Mouse (Mus musculus) liver, postnatal 0 days (tissue): Measurements from ENCODE around the gene Ccnl1. TPM values are rescaled to one million over a fixed set of nuclear protein-coding genes. Genes with fewer than 3 reads are reported as not detected.
A peak's percentile ranks its signal among the peaks of the same experiment; 100 is the strongest.

Source experiments
- ATAC-seq: fragments of 200-750 bp; cut with Nextera tagmentation; 2 replicates; pipeline ENCODE4 v1.8.0; 2017; ENCODE audit warnings: mild to moderate bottlenecking, moderate library complexity
- DNase-seq: peaks from one replicate; pipeline ENCODE4 v3.0.0-alpha.2; 2016
- H3K27ac ChIP-seq: fragments of 300-500 bp; sonication (generic); 2 replicates; pipeline ENCODE4 v1.5.1; 2014; ENCODE audit warnings: antibody characterized with exemption, moderate library complexity, mild to moderate bottlenecking, low read depth
- H3K27me3 ChIP-seq: fragments of 300-500 bp; sonication (generic); 2 replicates; pipeline ENCODE4 v1.6.1; 2014; ENCODE audit warnings: low read length, control low read depth, mixed read lengths; ENCODE audit not compliant: insufficient read depth
- H3K36me3 ChIP-seq: fragments of 300-500 bp; sonication (generic); replicated peaks from 2 replicates; pipeline ENCODE4 v1.6.1; 2014; ENCODE audit warnings: mild to moderate bottlenecking, control low read depth, low read length, moderate library complexity, mixed read lengths; ENCODE audit not compliant: insufficient read depth
- H3K4me1 ChIP-seq: fragments of 300-500 bp; sonication (generic); 2 replicates; pipeline ENCODE4 v1.6.1; 2014; ENCODE audit warnings: antibody characterized with exemption, mild to moderate bottlenecking, control low read depth; ENCODE audit not compliant: insufficient read depth
- H3K4me2 ChIP-seq: fragments of 300-500 bp; sonication (generic); 2 replicates; pipeline ENCODE4 v1.6.1; 2014; ENCODE audit warnings: low read depth, mild to moderate bottlenecking, low read length, moderate library complexity, mixed read lengths
- H3K4me3 ChIP-seq: fragments of 300-500 bp; sonication (generic); 2 replicates; pipeline ENCODE4 v1.5.1; 2014; ENCODE audit warnings: low read depth, low read length
- H3K9ac ChIP-seq: fragments of 300-500 bp; sonication (generic); replicated peaks from 2 replicates; pipeline ENCODE4 v1.6.1; 2014; ENCODE audit warnings: mild to moderate bottlenecking, moderate library complexity
- H3K9me3 ChIP-seq: fragments of 300-500 bp; sonication (generic); 2 replicates; pipeline ENCODE4 v1.6.1; 2016; ENCODE audit warnings: mild to moderate bottlenecking, control low read depth, low read length, mixed read lengths
- CTCF ChIP-seq: sonication (generic); IDR thresholded peaks from 2 replicates; pipeline ENCODE4 v1.5.1; 2016; ENCODE audit warnings: antibody characterized with exemption, low read depth
- EP300 ChIP-seq: IDR thresholded peaks from 2 replicates; pipeline ENCODE4 v1.6.1; 2016; ENCODE audit warnings: antibody characterized with exemption, low read depth, mild to moderate bottlenecking
- whole genome bisulfite sequencing: fragments of 180-500 bp; shearing (Covaris S2); extraction: QIAGEN DNeasy Blood & Tissue Kit; methylation state at CpG from one replicate; pipeline ENCODE4 v1.1.7; 2014; ENCODE audit not compliant: insufficient replicate concordance; 5-methylcytosine and 5-hydroxymethylcytosine counted together
- polyA plus RNA-seq: library from polyadenylated mRNA; unstranded; fragments of >200 nt; fragmentation: Nextera tagmentation; extraction: Ambion mirVana; gene quantifications from 2 replicates; pipeline ENCODE4 v1.2.1, GENCODE M21; 2015

Ccnl1 gene
- polyA plus RNA-seq, 1 experiment from 2014 or later, result 38.1 TPM

DNA sequence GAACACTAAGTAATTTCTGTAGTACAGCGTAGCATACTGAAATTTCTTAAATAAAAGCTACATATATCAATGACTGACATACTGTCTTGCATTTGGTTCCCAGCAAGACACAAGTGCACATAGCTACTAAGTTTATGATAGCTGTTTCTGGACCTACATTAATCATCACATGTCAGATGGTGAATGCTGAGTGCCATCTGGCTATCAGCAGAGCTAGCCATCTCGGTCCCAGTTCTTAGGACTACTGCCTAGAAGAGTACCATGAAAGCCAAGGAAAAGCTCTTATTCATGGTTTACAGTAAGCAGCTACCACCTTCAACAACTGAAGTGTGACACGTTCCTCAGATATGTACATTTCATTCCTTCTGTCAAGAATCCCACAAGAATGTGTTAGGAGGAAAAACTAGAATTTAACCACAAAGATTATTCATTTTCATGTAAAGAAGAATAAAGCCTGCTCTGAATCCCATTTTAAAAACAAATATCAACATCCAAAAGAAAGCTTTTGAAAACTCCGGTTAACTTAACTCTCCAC is 7.2 kb downstream of the Ccnl1 start:
- H3K36me3 ChIP-seq, result peaks cover 84% of the 10 kb centered on the region
- H3K27ac ChIP-seq, result no peak overlapping the region
- no peak overlapping the region for H3K4me2 ChIP-seq
- DNase-seq, result no peak
- H3K9ac ChIP-seq, result no peak overlapping the region
- H3K27me3 ChIP-seq, result no peaks in the 10 kb centered on the region
- no peak overlapping the region for H3K4me3 ChIP-seq
- H3K4me1 ChIP-seq, result peaks cover 19% of the 10 kb centered on the region
- peak; percentile 8; the same call in 1 of the 2 replicates for ATAC-seq
- 86% methylated on average over 4 of the region's 4 CpGs for WGBS
- TF ChIP-seq EP300 (no peak), CTCF (no peak)
- no peaks in the 10 kb centered on the region for H3K9me3 ChIP-seq

DNA sequence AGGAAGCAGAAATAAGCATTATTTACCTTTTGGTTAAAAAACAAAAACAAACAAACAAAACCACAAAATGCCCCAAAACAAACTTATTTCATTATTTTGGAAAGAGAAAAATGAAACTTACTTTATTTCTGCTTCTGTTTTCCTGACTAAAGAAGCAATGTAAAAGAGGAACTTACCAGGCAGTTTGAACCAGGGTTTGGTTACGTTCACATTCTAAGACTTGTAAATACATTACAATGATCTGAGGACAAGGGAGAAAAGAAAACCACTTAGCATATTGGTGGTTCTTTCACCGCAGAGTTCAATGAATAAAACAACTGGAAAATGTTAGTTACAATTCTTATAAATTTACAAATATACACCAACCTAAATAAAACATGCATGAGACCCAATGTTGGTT is 7.7 kb downstream of the Ccnl1 start:
- Histone ChIP-seq H3K36me3 (peaks cover 86% of the 10 kb centered on the region), H3K4me2 (no peak overlapping the region), H3K9ac (no peak overlapping the region), H3K4me1 (peaks cover 17% of the 10 kb centered on the region), H3K27me3 (no peaks in the 10 kb centered on the region), H3K4me3 (no peak overlapping the region), H3K9me3 (no peaks in the 10 kb centered on the region), H3K27ac (no peak overlapping the region)
- ATAC-seq (no peak), DNase-seq (no peak)
- WGBS, result 70% methylated on average over 2 of the region's 2 CpGs
- no peak for TF ChIP-seq CTCF
- TF ChIP-seq EP300, result no peak

DNA sequence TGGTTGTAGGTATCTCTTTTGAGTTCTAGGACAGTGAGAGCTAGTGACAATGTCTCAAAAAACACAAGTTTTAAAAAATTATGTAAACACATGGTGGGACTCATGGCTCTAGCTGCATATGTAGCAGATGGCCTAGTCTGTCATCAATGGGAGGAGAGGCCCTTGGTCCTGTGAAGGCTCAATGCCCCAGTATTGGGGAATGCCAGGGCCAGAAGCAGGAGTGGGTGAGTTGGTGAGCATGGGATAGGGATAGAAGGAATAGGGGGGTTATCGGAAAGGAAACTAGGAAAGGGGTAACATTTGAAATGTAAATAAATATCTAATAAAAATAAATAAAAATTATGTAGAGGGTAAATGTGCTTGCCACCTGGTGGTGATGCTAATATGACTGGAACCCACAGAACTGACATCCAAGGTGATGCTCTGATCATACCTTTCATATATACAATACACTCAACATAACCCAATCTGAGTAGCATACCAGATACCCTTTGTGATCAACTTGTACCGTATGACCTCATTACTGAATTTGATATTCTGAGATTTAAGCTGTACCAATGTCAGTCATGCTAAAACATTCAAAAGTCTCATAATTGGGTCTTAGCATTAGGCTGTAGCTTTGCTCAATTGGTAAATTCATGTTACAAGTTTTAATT is 12.6 kb downstream of the Ccnl1 start:
- Histone ChIP-seq H3K27ac (no peak overlapping the region), H3K9ac (no peak overlapping the region), H3K4me1 (no peaks in the 10 kb centered on the region; the same call in 1 of the 2 replicates), H3K27me3 (no peaks in the 10 kb centered on the region), H3K4me3 (no peak overlapping the region), H3K4me2 (no peak overlapping the region), H3K36me3 (peaks cover 56% of the 10 kb centered on the region), H3K9me3 (no peaks in the 10 kb centered on the region)
- DNase-seq, result no peak
- WGBS, result 93% methylated on average over 2 of the region's 2 CpGs
- no peak for ATAC-seq
- TF ChIP-seq EP300, result no peak
- TF ChIP-seq CTCF, result no peak

DNA sequence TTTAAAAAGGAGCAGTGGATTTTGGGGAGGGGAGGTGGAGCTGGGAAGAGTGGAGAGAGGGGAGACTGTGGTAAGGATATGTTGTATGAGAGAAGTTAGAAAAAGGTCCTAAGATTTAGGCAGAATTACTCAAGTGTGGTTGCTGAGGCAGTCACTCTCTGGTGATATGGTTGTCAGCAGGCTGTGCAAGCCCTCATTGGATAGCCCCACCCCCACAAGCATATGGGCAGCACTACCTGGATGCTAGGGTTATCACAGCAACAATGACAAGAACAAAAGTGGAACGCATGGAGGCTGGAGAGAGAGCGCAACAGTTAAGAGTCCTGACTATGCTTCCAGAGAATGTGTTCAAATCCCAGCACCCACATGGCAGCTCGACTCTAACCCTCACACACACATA is 13.3 kb downstream of the Ccnl1 start:
- 77% methylated on average over 3 of the region's 3 CpGs for WGBS
- ATAC-seq, result peak; percentile 29; the same call in 1 of the 2 replicates

DNA sequence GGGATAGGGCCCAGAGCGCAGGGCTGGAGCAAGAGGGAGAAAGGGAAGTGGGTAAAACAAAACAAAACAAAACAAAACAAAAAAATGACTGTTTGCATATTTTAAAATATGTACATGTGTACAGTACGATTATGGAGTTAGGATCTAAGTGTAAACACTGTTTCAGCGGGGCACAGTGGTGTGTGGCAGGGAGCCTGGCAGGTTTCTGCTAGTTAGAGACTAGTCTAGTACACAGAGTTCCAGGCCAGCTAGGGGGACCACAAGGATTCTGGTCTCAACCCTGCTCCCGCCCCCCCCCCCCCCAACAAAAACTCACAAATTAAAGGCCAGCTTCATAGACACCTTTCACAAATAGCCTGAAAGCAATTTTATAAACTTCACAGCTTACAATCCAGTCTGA is 14.6 kb downstream of the Ccnl1 start:
- no peak for TF ChIP-seq EP300
- TF ChIP-seq CTCF, result no peak
- no peak for DNase-seq
- Histone ChIP-seq H3K4me1 (no peaks in the 10 kb centered on the region; the same call in 1 of the 2 replicates), H3K4me3 (no peak overlapping the region), H3K27me3 (no peaks in the 10 kb centered on the region), H3K36me3 (peaks cover 40% of the 10 kb centered on the region), H3K9ac (no peak overlapping the region), H3K9me3 (no peaks in the 10 kb centered on the region), H3K27ac (no peak overlapping the region), H3K4me2 (no peak overlapping the region)
- WGBS, result 75% methylated on average over 4 of the region's 4 CpGs
- no peak for ATAC-seq

More for the DNA sequence above, 13.3 kb downstream of the Ccnl1 start:
- Histone ChIP-seq H3K9ac (no peak overlapping the region), H3K9me3 (no peaks in the 10 kb centered on the region), H3K36me3 (peaks cover 50% of the 10 kb centered on the region), H3K4me1 (no peaks in the 10 kb centered on the region; the same call in 1 of the 2 replicates), H3K4me2 (no peak overlapping the region), H3K27me3 (no peaks in the 10 kb centered on the region), H3K27ac (no peak overlapping the region), H3K4me3 (no peak overlapping the region)
- DNase-seq, result no peak
- TF ChIP-seq EP300 (no peak), CTCF (no peak)

DNA sequence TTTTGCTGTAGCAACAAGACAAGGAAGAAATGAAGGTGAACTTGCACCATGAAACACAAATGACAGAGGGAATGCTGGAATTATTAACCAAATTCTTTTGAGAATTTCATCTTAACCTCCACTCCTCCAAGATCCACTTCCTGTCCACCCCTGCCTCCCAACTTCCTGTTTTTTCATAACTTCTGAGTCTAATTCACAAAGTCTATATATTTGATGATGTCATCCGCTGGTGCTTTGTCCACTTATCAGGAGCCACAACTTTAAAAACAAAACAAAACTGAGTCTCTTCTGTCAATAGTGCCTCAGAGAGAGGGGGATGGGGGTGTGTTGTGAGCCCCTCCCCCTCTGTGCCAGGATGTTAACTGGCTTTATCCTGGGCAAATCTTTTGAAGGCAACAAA is 17.0 kb downstream of the Ccnl1 start:
- TF ChIP-seq CTCF (no peak), EP300 (no peak)
- WGBS, result 45% methylated on average over 1 of the region's 1 CpGs
- no peak overlapping the region for H3K27ac ChIP-seq
- no peaks in the 10 kb centered on the region for H3K27me3 ChIP-seq
- ATAC-seq, result no peak
- H3K4me3 ChIP-seq, result no peak overlapping the region
- DNase-seq, result no peak
- H3K9ac ChIP-seq, result no peak overlapping the region
- H3K9me3 ChIP-seq, result no peaks in the 10 kb centered on the region
- H3K4me2 ChIP-seq, result no peak overlapping the region
- peaks cover 18% of the 10 kb centered on the region for H3K36me3 ChIP-seq
- no peaks in the 10 kb centered on the region for H3K4me1 ChIP-seq
